Mouse (Mus musculus) kidney, adult 2 months (tissue): ENCODE results near the gene Rasal2.

Experiments
- CTCF ChIP-seq: fragments of 200-500 bp; conservative IDR thresholded peaks from 2 replicates; pipeline ENCODE4 v1.5.1; 2011; ENCODE audit warnings: low read depth, mild to moderate bottlenecking, control low read depth, low read length, moderate library complexity, mixed read lengths; ENCODE audit not compliant: insufficient read depth, insufficient read length
- POLR2A ChIP-seq: fragments of 200-500 bp; IDR thresholded peaks from one replicate; pipeline ENCODE4 v1.6.1; 2011; ENCODE audit warnings: low read depth, low read length, control low read depth

GRCm38 (mm10) chr1:157225013-157225412 lies 187.4 kb downstream of the Rasal2 start:
- TF ChIP-seq CTCF: no peak
- TF ChIP-seq POLR2A: no peak
